Mouse (Mus musculus): ENCODE data around the gene Slc25a20. TPM values are rescaled to one million over a fixed set of nuclear protein-coding genes. Genes with fewer than 3 reads are reported as not detected.
"Not testable (repeated sequence)": the region's sequence is repeated elsewhere in the genome, so short reads cannot be mapped to it uniquely, and the experiment has no call there.

Slc25a20 gene
- 100 to 1,000 TPM; 222 to 228 TPM for total RNA-seq (2021)
- long read RNA-seq, experiment 1, transcript Slc25a20-201 (9 exons, 1,783 nt) = major isoform, 139 of 149 reads
- long read RNA-seq, experiment 1, partial matches to known transcripts = 9 of 149 reads
- long read RNA-seq, experiment 1, other reads (novel, unspliced or antisense) = 1 of 149 reads
- long read RNA-seq, experiment 2, transcript Slc25a20-201 (9 exons, 1,783 nt) = major isoform, 109 of 116 reads
- long read RNA-seq, experiment 2, partial matches to known transcripts = 6 of 116 reads
- long read RNA-seq, experiment 2, other reads (novel, unspliced or antisense) = 1 of 116 reads

GRCm38 (mm10) chr9:108661677-108662612, at the start of gene Slc25a20:
Gene Slc25a20 (plus strand): TSS chr9:108662088.
- intact Hi-C loops (cut with DNase I) = no loop called here
- peak; percentile 79 to 88 for DNase-seq

- no peak for DNase-seq
- intact Hi-C loops (cut with DNase I) = no loop called here
Observed at GRCm38 (mm10) chr9:108617301-108617700, 44.6 kb upstream of the Slc25a20 start.

DNA sequence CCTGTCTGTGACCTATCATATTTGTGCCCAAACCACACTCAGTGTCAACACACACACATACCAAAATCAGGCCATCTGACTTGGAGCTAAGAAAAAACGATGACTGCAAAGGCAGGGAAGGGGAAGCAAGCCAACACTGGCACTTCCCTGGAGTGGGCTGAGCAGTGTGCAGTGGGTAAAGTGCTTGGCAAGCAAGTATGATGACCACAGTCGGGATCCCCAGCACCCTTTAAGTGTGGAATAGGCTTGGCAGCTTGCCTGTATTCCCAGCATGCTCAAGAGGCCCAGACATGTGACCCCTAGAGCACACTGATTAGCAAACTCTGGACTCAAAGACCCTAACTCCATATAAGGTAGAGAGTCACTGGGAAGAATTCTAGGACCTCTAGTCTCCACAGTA, 35.4 kb upstream of the Slc25a20 start:
- intact Hi-C loops (cut with DNase I) = no loop called here
- peak; percentile 43 to 74 for DNase-seq

DNA sequence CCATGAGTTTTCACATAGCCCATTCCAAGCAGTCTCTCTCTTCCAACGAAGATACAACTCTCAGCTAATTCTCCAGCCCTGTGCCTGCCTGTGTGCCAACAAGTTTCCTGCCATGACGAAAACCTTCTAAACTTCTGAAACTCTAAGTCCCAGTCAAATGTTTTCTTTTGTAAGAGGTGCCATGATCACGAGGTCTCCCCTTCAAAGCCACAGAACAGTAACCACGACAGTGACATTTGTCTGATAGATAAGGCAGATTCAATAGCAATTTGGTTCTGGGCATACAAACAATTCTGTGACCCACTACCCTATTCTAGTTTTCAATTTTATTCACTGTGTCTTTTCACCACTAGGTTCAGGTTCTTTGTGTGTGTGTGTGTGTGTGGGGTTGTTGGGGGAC, 33.7 kb upstream of the Slc25a20 start:
- intact Hi-C loops (cut with DNase I) = no loop called here
- no peak for DNase-seq

DNA sequence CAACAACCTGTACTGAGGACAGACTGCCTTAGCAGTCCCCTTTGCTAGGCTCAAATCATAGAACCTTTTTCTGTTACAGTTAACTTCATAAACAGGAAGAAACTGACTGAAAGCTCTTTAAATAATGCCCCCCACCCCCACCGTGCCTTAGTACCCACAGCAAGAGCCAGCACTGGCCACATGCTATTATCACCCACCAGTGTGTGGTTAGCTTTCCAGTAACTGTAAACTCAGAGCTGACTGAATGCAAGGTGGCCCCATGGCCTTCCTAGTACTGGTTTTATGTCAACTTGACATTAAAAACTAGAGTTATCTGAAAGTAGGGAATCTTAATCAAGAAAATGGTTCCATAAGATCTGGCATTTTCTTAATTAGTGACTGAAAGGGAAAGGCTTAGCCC, 31.2 kb upstream of the Slc25a20 start:
- no peak for DNase-seq
- intact Hi-C loops (cut with DNase I) = no loop called here

GRCm38 (mm10) chr9:108631631-108632256, 30.1 kb upstream of the Slc25a20 start:
- intact Hi-C loops (cut with DNase I) = no loop called here
- DNase-seq = no peak

GRCm38 (mm10) chr9:108632375-108632774, 29.5 kb upstream of the Slc25a20 start:
- intact Hi-C loops (cut with DNase I) = no loop called here
- DNase-seq = no peak

GRCm38 (mm10) chr9:108633846-108634245, 28.0 kb upstream of the Slc25a20 start:
- no peak for DNase-seq

DNA sequence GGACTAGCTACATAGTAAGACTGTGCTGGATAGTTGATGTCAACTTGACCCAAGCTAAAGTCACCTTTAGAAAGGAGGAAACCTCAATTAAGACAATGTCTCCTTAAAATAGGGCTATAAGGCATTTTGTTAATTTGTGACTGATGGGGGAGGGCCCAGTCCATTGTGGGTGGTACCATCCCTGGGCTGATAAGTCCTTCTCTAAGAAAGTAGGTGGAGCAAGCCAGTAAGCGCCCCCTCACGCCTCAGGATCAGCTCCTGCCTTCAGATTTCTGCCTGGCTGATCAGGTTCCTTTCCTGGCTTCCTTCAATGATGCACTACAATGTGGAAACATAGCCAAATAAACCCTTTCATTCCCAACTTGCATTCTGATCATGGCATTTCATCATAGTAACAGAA, 26.5 kb upstream of the Slc25a20 start:
- no peak for DNase-seq
- intact Hi-C loops (cut with DNase I) = no loop called here

More at GRCm38 (mm10) chr9:108633846-108634245, 28.0 kb upstream of the Slc25a20 start:
- intact Hi-C loops (cut with DNase I) = no loop called here

GRCm38 (mm10) chr9:108639825-108640224, 22.1 kb upstream of the Slc25a20 start:
- intact Hi-C loops (cut with DNase I) = no loop called here
- no peak for DNase-seq

- DNase-seq = no peak
- intact Hi-C loops (cut with DNase I) = loop anchor here (5.0 kb wide), 1 partner anchor 51 kb away; the partner anchor contains the start of gene P4htm
Observed at GRCm38 (mm10) chr9:108648166-108648565, 13.7 kb upstream of the Slc25a20 start.

DNA sequence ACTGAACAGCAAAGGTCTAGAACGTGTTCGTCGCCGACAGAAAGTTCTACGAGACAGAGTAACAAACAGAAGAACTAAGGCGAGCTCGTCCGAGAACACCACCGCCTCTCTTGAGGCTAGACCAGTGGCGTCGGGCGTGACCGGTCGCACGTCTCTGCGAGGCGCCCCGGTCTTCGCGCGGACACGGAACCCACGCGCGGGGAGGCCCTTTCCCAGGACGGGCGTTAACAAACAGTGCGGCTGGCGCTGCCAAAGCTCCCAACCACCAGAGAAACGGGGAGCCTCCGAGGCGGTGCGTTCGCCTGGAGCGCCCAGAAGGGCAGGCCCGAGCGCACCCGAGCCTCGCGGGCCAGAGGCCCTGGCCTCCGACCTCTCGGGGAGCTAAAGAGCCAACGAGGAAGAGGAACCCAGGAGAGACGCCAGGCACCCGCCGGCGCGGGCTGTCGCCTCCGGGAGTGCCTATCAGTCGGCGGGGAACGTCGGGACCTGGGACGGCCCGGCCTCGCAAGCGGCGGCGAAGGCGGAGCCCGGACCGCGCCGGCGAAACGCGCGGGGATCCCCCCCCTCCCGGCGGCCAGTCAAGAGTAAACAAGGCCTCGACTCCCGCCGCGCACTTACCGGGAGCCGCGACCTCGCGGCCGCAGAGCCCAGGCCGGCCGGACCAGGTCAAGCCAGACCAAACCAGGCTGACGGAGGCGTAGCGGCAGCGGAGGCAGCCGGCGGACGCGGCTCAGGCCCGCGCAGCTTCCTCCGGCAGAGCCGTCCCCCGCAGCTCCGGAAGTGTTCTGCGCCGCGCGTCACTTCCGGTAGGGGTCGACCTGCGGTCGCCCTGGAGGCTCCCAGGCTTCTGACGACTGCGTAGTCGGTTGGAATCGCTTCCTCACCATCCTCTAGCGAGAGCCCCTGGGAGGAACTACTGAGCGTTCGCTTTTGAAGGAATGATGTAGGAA, 13.0 kb upstream of the Slc25a20 start, which contains the start of gene Arih2:
Gene Arih2, minus strand, starts transcription at position 776 of the 950 bp plus-strand sequence.
- intact Hi-C loops (cut with DNase I) = loop anchor here (5.0 kb wide), 1 partner anchor 52 kb away; the partner anchor contains the start of gene P4htm
- DNase-seq = peak; percentile 92 to 95

GRCm38 (mm10) chr9:108649561-108650440, 12.1 kb upstream of the Slc25a20 start:
- no peak for DNase-seq
- intact Hi-C loops (cut with DNase I) = loop anchor here (1.0 to 5.0 kb wide), 2 partner anchors 14 to 52 kb away; partner anchors contain the start of gene P4htm

GRCm38 (mm10) chr9:108654566-108655464, 7.1 kb upstream of the Slc25a20 start:
- intact Hi-C loops (cut with DNase I) = no loop called here

DNA sequence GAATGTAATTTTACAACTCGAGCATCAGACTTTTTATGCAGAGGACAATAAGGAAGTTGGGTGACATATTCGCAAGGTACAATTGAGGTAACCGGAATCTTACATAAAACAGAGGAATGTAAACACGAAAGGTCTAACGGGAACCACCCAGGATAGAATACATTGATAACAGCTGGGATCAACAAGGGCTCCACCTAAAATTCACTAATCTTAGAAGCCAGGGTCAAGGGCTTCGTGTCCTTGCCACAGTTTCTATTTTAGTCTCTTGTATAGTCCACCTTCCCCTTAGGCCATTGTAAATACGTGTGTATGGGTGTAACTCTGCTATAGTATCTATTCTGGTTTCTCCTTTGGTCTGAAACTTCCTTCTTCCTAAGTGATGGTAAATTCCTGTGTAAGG, 6.0 kb upstream of the Slc25a20 start:
- DNase-seq; intact Hi-C loops (cut with DNase I): not testable (repeated sequence)

More at GRCm38 (mm10) chr9:108654566-108655464, 7.1 kb upstream of the Slc25a20 start:
- DNase-seq = no peak

DNA sequence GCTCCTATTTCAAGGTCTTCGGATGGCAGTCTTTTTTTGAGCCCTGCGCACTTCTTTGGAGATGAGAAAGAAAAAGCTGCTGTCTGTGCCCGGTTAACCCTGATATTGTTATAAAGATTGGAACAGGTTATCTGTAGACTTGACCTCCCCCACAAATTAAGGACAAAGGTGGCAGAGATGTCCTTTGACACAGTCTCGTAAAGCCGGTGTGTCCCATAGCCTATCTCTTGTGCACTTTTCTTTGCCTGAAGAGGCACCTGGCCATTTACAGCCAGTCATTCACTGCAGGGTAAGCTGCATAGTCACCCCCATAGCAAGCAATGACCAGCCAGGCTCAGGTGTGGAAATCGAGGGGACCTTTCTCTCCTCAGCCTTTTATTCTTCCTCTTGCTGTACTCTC, 772 bp downstream of the Slc25a20 start:
- peak in 1 of 2 experiments; percentile 5 for DNase-seq
- intact Hi-C loops (cut with DNase I) = loop anchor here (1.0 kb wide), 1 partner anchor 12 kb away; no protein-coding TSS in a partner anchor

DNA sequence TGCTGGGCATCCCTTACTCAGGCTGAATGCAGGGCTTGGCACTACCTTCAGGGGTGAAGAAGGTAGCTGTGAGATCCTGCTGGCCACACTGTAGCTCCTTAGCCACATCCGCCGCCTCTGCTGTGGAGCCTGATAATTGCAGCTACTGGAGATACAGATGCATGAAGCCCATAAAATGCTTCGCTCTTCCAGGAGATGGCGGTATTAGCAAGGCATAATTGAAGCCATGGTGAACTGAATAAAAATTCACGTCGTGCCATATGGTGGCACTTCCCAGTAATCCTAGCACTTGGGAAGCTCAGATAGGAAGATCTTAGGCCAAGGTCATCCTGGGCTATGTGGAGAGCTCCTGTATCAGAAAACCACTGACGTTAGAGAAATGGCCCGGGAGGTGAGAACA, 8.0 kb downstream of the Slc25a20 start:
- intact Hi-C loops (cut with DNase I) = no loop called here
- DNase-seq = peak in 1 of 2 experiments; percentile 14

Measured in heart, postnatal 14 days (tissue).